In genomic region chr9:44501206-44501879, GRCm38 (mm10) we compare ENCODE assay signal across 9 mouse cellular contexts. TPM values are rescaled to one million over a fixed set of nuclear protein-coding genes. Genes with fewer than 3 reads are reported as not detected.
DNase-seq lines count a peak whose midpoint lies in the region; ATAC-seq and TF ChIP-seq lines count a peak whose summit lies in the region.
"Had no signal": no experiment of that assay in that cellular context is flagged by ENCODE, and none has a peak within 500 bp of the region (broad histone marks: within the 10 kb centered on the region; RNA-seq: fewer than 3 reads in every experiment).

No protein-coding gene starts in this region.

- H3K36me3 ChIP-seq in hindbrain, embryonic 12.5 days = peaks cover 18% of the 10 kb centered on the region
- peaks cover 7% of the 10 kb centered on the region; the same call in 1 of the 2 replicates for H3K36me3 ChIP-seq in hindbrain, postnatal 0 days (ENCODE audit: insufficient read depth, low read length)
- H3K36me3 ChIP-seq in heart, embryonic 15.5 days = peaks cover 48% of the 10 kb centered on the region

- no peak for TF ChIP-seq CTCF in hindbrain, postnatal 0 days (IDR thresholded peaks at IDR 0.05; ENCODE audit: low read depth)

- H3K27ac ChIP-seq in hindbrain, embryonic 12.5 days = no peak overlapping the region; the same call in none of the 2 replicates
- no peak overlapping the region; the same call in 1 of the 2 replicates for H3K27ac ChIP-seq in hindbrain, postnatal 0 days
- H3K27ac ChIP-seq in heart, embryonic 15.5 days = peak overlapping the region; percentile 99

- H3K27me3 ChIP-seq in hindbrain, embryonic 12.5 days = peaks cover 4% of the 10 kb centered on the region; the same call in 1 of the 2 replicates
- H3K27me3 ChIP-seq in hindbrain, postnatal 0 days (ENCODE audit: insufficient read depth, low read length) = no peaks in the 10 kb centered on the region
- no peaks in the 10 kb centered on the region for H3K27me3 ChIP-seq in heart, embryonic 15.5 days

- H3K4me1 ChIP-seq in hindbrain, embryonic 12.5 days = peaks cover 62% of the 10 kb centered on the region
- H3K4me1 ChIP-seq in hindbrain, postnatal 0 days (ENCODE audit: insufficient read depth, low read length) = peaks cover 37% of the 10 kb centered on the region
- peaks cover 76% of the 10 kb centered on the region for H3K4me1 ChIP-seq in heart, embryonic 15.5 days (replicated peaks)

- no peak for DNase-seq in hindbrain, postnatal 0 days (ENCODE audit: low spot score)
- peak; percentile 40 for DNase-seq in urinary bladder, adult 2 months (ENCODE audit: low spot score)
- DNase-seq in urinary bladder, postnatal 36 days (ENCODE audit: low spot score in 2 of 2) = no peak
- no peak for DNase-seq in thymus, postnatal 14 days

- 0 out of 2 replicates have a peak overlapping the region, but pooled peaks have one; percentile 29 for H3K9ac ChIP-seq in hindbrain, embryonic 12.5 days
- no peak overlapping the region for H3K9ac ChIP-seq in hindbrain, postnatal 0 days (replicated peaks; ENCODE audit: low read length)
- H3K9ac ChIP-seq in heart, embryonic 15.5 days = 0 out of 2 replicates have a peak overlapping the region, but pooled peaks have one; percentile 3

- ATAC-seq in hindbrain, embryonic 12.5 days (ENCODE audit: low FRiP score) = no peak
- ATAC-seq in hindbrain, postnatal 0 days = no peak
- no peak for ATAC-seq in heart, embryonic 15.5 days (replicated peaks; ENCODE audit: insufficient number of reproducible peaks, insufficient read depth, low FRiP score, low read depth)
- no peak for ATAC-seq in inflammation-experienced regulatory T-cells, adult 6 months
- ATAC-seq in megakaryocyte-erythroid progenitor cell, adult 5-6 weeks (replicated peaks; ENCODE audit: low FRiP score, low TSS enrichment, poor library complexity, severe bottlenecking) = no peak

- H3K4me2 ChIP-seq in hindbrain, embryonic 12.5 days (replicated peaks) = peak overlapping the region; percentile 28
- H3K4me2 ChIP-seq in hindbrain, postnatal 0 days (ENCODE audit: low read depth, low read length) = no peak overlapping the region
- peak overlapping the region; percentile 89 for H3K4me2 ChIP-seq in heart, embryonic 15.5 days

- H3K9me3 ChIP-seq in hindbrain, embryonic 12.5 days (replicated peaks) = no peaks in the 10 kb centered on the region
- no peaks in the 10 kb centered on the region for H3K9me3 ChIP-seq in hindbrain, postnatal 0 days (ENCODE audit: low read length)
- H3K9me3 ChIP-seq in heart, embryonic 15.5 days (replicated peaks) = no peaks in the 10 kb centered on the region

- H3K4me3 ChIP-seq in hindbrain, embryonic 12.5 days = no peak overlapping the region
- H3K4me3 ChIP-seq in hindbrain, postnatal 0 days (ENCODE audit: low read length) = no peak overlapping the region
- peak overlapping the region; percentile 12 for H3K4me3 ChIP-seq in heart, embryonic 15.5 days

- 40% methylated on average over 10 of the region's 10 CpGs for WGBS in hindbrain, embryonic 12.5 days
- WGBS in hindbrain, postnatal 0 days = 49% methylated on average over 10 of the region's 10 CpGs
- WGBS in heart, embryonic 15.5 days = 47% methylated on average over 10 of the region's 10 CpGs

RNA-seq across cellular contexts. Expression of gene Bcl9l, which starts 18.7 kb away (rescaled TPM):
- 12.3 and 15.5 TPM in 2 replicates for polyA plus RNA-seq in hindbrain, embryonic 12.5 days (2016; fragmentation: Nextera tagmentation; extraction: Ambion mirVana)
- total RNA-seq in hindbrain, postnatal 0 days (2014; rRNA removed) = 32.7 and 44.5 TPM in 2 replicates
- polyA plus RNA-seq in hindbrain, postnatal 0 days (2015; fragmentation: Nextera tagmentation; extraction: Ambion mirVana) = 7.8 and 8.4 TPM in 2 replicates
- 11.1 and 29.7 TPM in 2 replicates for polyA plus RNA-seq in urinary bladder, adult 2 months (2012; rRNA removed)
- 9.1 and 12.6 TPM in 2 replicates for polyA plus RNA-seq in heart, embryonic 15.5 days (2015; fragmentation: Nextera tagmentation; extraction: Ambion mirVana)
- polyA plus RNA-seq in inflammation-experienced regulatory T-cells, adult 6 months (2017; shearing (Covaris generic)) = 10 to 100 TPM; 11.1 to 12.4 (median 12.2) TPM
- 4.8 and 5.5 TPM in 2 replicates for total RNA-seq in megakaryocyte-erythroid progenitor cell, adult 5-6 weeks (2014; fragmentation: Nextera tagmentation)
- total RNA-seq in megakaryocyte-erythroid progenitor cell, adult 5-6 weeks (2017) = 0.52 and 3.7 TPM in 2 replicates

RNA-seq across cellular contexts. Expression of gene Upk2, which starts 46.6 kb away (rescaled TPM):
- not detected in 2 replicates for polyA plus RNA-seq in hindbrain, embryonic 12.5 days (2016; fragmentation: Nextera tagmentation; extraction: Ambion mirVana)
- not detected in 2 replicates for total RNA-seq in hindbrain, postnatal 0 days (2014; rRNA removed)
- not detected in 2 replicates for polyA plus RNA-seq in hindbrain, postnatal 0 days (2015; fragmentation: Nextera tagmentation; extraction: Ambion mirVana)
- polyA plus RNA-seq in urinary bladder, adult 2 months (2012; rRNA removed) = 788 and 1,023 TPM in 2 replicates
- polyA plus RNA-seq in heart, embryonic 15.5 days (2015; fragmentation: Nextera tagmentation; extraction: Ambion mirVana) = 0.63 TPM in 1 of 2 replicates, not detected in the other
- not detected for polyA plus RNA-seq in inflammation-experienced regulatory T-cells, adult 6 months (2017; shearing (Covaris generic))
- not detected in 2 replicates for total RNA-seq in megakaryocyte-erythroid progenitor cell, adult 5-6 weeks (2014; fragmentation: Nextera tagmentation)
- total RNA-seq in megakaryocyte-erythroid progenitor cell, adult 5-6 weeks (2017) = not detected in 2 replicates
- total RNA-seq: common myeloid progenitor, adult 5-6 weeks had no signal

Comparison
In these comparisons a context has a peak if more than half of its experiments do, and no peak if none do; other contexts are left out.
1. RNA of gene Upk2, which starts 46.6 kb away (polyA plus RNA-seq): 788 to 1,023 TPM in urinary bladder, adult 2 months; not detected in hindbrain, postnatal 0 days, 0.63 TPM in heart, embryonic 15.5 days, not detected in hindbrain, embryonic 12.5 days and not detected in inflammation-experienced regulatory T-cells, adult 6 months; every median in the first group is over 100 times any median in the second.